Mouse (Mus musculus): ENCODE measurements at regions not wholly inside any gene's neighbourhood (a gene's known extent, or its start where the extent isn't known, plus 50 kb on each side); places are given as distances from the start of the nearest gene placed in this dataset.

- H3K27me3 ChIP-seq (ENCODE audit: control insufficient read depth, insufficient read depth, low read length), result no peaks in the 10 kb centered on the region
- 77% methylated on average over 3 of the region's 3 CpGs for WGBS
- H3K4me1 ChIP-seq (ENCODE audit: control insufficient read depth, insufficient read depth, insufficient read length, low read length), result peaks cover 12% of the 10 kb centered on the region; the same call in 1 of the 2 replicates
- H3K4me3 ChIP-seq (ENCODE audit: low read depth, low read length), result no peak overlapping the region
- no peaks in the 10 kb centered on the region for H3K36me3 ChIP-seq (ENCODE audit: control insufficient read depth, insufficient read depth, low read length)
- no peak for TF ChIP-seq POLR2A (IDR thresholded peaks at IDR 0.05; ENCODE audit: low read depth, low read length)
- no peak for TF ChIP-seq CTCF (IDR thresholded peaks at IDR 0.05; ENCODE audit: extremely low read depth, insufficient read length, insufficient replicate concordance, low read depth, low read length)
- no peak overlapping the region for H3K27ac ChIP-seq (ENCODE audit: insufficient read depth, low read depth, low read length)
Measured at GRCm38 (mm10) chr9:61135917-61136316, 236.2 kb upstream of the Tle3 start.

- WGBS, result 57% methylated on average over 11 of the region's 11 CpGs
- Histone ChIP-seq H3K4me3 (ENCODE audit: low read depth, low read length) (no peak overlapping the region), H3K4me1 (ENCODE audit: control insufficient read depth, insufficient read depth, insufficient read length, low read length) (peaks cover 7% of the 10 kb centered on the region; the same call in 1 of the 2 replicates), H3K36me3 (ENCODE audit: control insufficient read depth, insufficient read depth, low read length) (no peaks in the 10 kb centered on the region), H3K27me3 (ENCODE audit: control insufficient read depth, insufficient read depth, low read length) (no peaks in the 10 kb centered on the region), H3K27ac (ENCODE audit: insufficient read depth, low read depth, low read length) (no peak overlapping the region)
- TF ChIP-seq POLR2A (IDR thresholded peaks at IDR 0.05; ENCODE audit: low read depth, low read length) (no peak), CTCF (IDR thresholded peaks at IDR 0.05; ENCODE audit: extremely low read depth, insufficient read length, insufficient replicate concordance, low read depth, low read length) (no peak)
Measured at GRCm38 (mm10) chr9:61138741-61139368, 233.3 kb upstream of the Tle3 start.

GRCm38 (mm10) chr9:61143101-61143500 lies 229.1 kb upstream of the Tle3 start:
- no peaks in the 10 kb centered on the region for H3K36me3 ChIP-seq (ENCODE audit: control insufficient read depth, insufficient read depth, low read length)
- no peak for TF ChIP-seq POLR2A (IDR thresholded peaks at IDR 0.05; ENCODE audit: low read depth, low read length)
- no peak for TF ChIP-seq CTCF (IDR thresholded peaks at IDR 0.05; ENCODE audit: extremely low read depth, insufficient read length, insufficient replicate concordance, low read depth, low read length)
- no peaks in the 10 kb centered on the region for H3K27me3 ChIP-seq (ENCODE audit: control insufficient read depth, insufficient read depth, low read length)
- 90% methylated on average over 6 of the region's 6 CpGs for WGBS
- peaks cover 3% of the 10 kb centered on the region; the same call in 1 of the 2 replicates for H3K4me1 ChIP-seq (ENCODE audit: control insufficient read depth, insufficient read depth, insufficient read length, low read length)
- H3K4me3 ChIP-seq (ENCODE audit: low read depth, low read length), result no peak overlapping the region
- no peak overlapping the region for H3K27ac ChIP-seq (ENCODE audit: insufficient read depth, low read depth, low read length)

GRCm38 (mm10) chr9:61144685-61145318 lies 227.4 kb upstream of the Tle3 start:
- TF ChIP-seq POLR2A (IDR thresholded peaks at IDR 0.05; ENCODE audit: low read depth, low read length) (no peak), CTCF (IDR thresholded peaks at IDR 0.05; ENCODE audit: extremely low read depth, insufficient read length, insufficient replicate concordance, low read depth, low read length) (no peak)
- Histone ChIP-seq H3K36me3 (ENCODE audit: control insufficient read depth, insufficient read depth, low read length) (no peaks in the 10 kb centered on the region), H3K4me1 (ENCODE audit: control insufficient read depth, insufficient read depth, insufficient read length, low read length) (no peaks in the 10 kb centered on the region), H3K27ac (ENCODE audit: insufficient read depth, low read depth, low read length) (no peak overlapping the region), H3K4me3 (ENCODE audit: low read depth, low read length) (no peak overlapping the region), H3K27me3 (ENCODE audit: control insufficient read depth, insufficient read depth, low read length) (no peaks in the 10 kb centered on the region)
- WGBS, result 74% methylated on average over 11 of the region's 11 CpGs

- WGBS, result 84% methylated on average over 8 of the region's 8 CpGs
- no peaks in the 10 kb centered on the region for H3K4me1 ChIP-seq (ENCODE audit: control insufficient read depth, insufficient read depth, insufficient read length, low read length)
- no peak overlapping the region for H3K4me3 ChIP-seq (ENCODE audit: low read depth, low read length)
- H3K36me3 ChIP-seq (ENCODE audit: control insufficient read depth, insufficient read depth, low read length), result no peaks in the 10 kb centered on the region
- TF ChIP-seq CTCF (IDR thresholded peaks at IDR 0.05; ENCODE audit: extremely low read depth, insufficient read length, insufficient replicate concordance, low read depth, low read length) (no peak), POLR2A (IDR thresholded peaks at IDR 0.05; ENCODE audit: low read depth, low read length) (no peak)
- H3K27ac ChIP-seq (ENCODE audit: insufficient read depth, low read depth, low read length), result no peak overlapping the region
- H3K27me3 ChIP-seq (ENCODE audit: control insufficient read depth, insufficient read depth, low read length), result no peaks in the 10 kb centered on the region
Measured at GRCm38 (mm10) chr9:61145738-61146137, 226.4 kb upstream of the Tle3 start.

- TF ChIP-seq CTCF (IDR thresholded peaks at IDR 0.05; ENCODE audit: extremely low read depth, insufficient read length, insufficient replicate concordance, low read depth, low read length), result no peak
- no peak for TF ChIP-seq POLR2A (IDR thresholded peaks at IDR 0.05; ENCODE audit: low read depth, low read length)
- H3K27me3 ChIP-seq (ENCODE audit: control insufficient read depth, insufficient read depth, low read length), result no peaks in the 10 kb centered on the region
- no peak overlapping the region for H3K4me3 ChIP-seq (ENCODE audit: low read depth, low read length)
- H3K36me3 ChIP-seq (ENCODE audit: control insufficient read depth, insufficient read depth, low read length), result no peaks in the 10 kb centered on the region
- 74% methylated on average over 4 of the region's 4 CpGs for WGBS
- no peaks in the 10 kb centered on the region for H3K4me1 ChIP-seq (ENCODE audit: control insufficient read depth, insufficient read depth, insufficient read length, low read length)
- H3K27ac ChIP-seq (ENCODE audit: insufficient read depth, low read depth, low read length), result no peak overlapping the region
Measured at GRCm38 (mm10) chr9:61151201-61151600, 221.0 kb upstream of the Tle3 start.

- no peak overlapping the region for H3K27ac ChIP-seq (ENCODE audit: insufficient read depth, low read depth, low read length)
- no peak overlapping the region for H3K4me3 ChIP-seq (ENCODE audit: low read depth, low read length)
- no peaks in the 10 kb centered on the region for H3K27me3 ChIP-seq (ENCODE audit: control insufficient read depth, insufficient read depth, low read length)
- no peak for TF ChIP-seq POLR2A (IDR thresholded peaks at IDR 0.05; ENCODE audit: low read depth, low read length)
- no peak for TF ChIP-seq CTCF (IDR thresholded peaks at IDR 0.05; ENCODE audit: extremely low read depth, insufficient read length, insufficient replicate concordance, low read depth, low read length)
- no peaks in the 10 kb centered on the region for H3K4me1 ChIP-seq (ENCODE audit: control insufficient read depth, insufficient read depth, insufficient read length, low read length)
- H3K36me3 ChIP-seq (ENCODE audit: control insufficient read depth, insufficient read depth, low read length), result no peaks in the 10 kb centered on the region
- WGBS, result 33% methylated on average over 12 of the region's 12 CpGs
Measured at GRCm38 (mm10) chr9:61151901-61152337, 220.2 kb upstream of the Tle3 start.
